8 mouse cellular contexts compared by ENCODE assay signal in the genomic region with DNA sequence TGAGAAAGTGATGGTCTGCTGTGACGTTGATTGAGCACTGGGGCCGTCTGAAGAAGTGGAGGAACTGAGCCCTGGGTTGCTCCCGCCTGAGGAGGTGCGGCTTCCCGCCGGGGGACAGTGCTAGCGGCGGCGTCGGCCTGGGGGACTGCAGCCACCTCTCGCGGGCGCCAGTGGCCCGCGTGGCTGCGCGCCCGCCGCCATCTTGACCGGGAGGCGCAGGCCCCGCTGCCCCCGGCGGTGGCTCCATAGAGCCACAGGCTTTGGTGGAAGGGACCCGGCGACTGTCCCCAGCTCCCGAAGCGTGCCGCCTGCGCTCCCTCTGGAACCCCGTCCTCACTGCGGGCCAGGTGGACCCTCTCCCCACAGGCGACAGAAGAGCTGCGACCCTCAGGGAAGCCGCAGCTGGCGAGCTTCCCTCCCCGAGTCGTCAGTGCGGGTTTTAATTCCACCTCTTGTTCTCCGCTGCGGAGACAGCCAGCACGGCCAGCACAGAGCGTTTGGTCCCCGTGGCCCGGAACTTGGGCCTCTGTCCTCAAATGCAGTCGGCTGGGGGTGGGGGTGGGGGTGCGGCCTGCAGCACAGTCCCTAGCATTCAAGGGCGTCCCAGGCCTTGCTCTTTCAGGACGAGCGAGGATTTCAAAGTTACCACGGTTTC. TPM values are rescaled to one million over a fixed set of nuclear protein-coding genes. Genes with fewer than 3 reads are reported as not detected.
DNase-seq lines count a peak whose midpoint lies in the region; ATAC-seq and TF ChIP-seq lines count a peak whose summit lies in the region.

No protein-coding gene starts in this region.

- peak overlapping the region; percentile 39 for H3K4me3 ChIP-seq in lung, adult 2 months (replicated peaks; ENCODE audit: extremely low read depth, low read depth, low read length)
- H3K4me3 ChIP-seq in embryonic facial prominence, embryonic 12.5 days, result peak overlapping the region; percentile 26
- H3K4me3 ChIP-seq in hindbrain, embryonic 15.5 days, result peak overlapping the region; percentile 32
- peak overlapping the region; percentile 44 for H3K4me3 ChIP-seq in megakaryocyte, embryonic 14.5 days (replicated peaks)

- TF ChIP-seq POLR2A in lung, adult 2 months (IDR thresholded peaks at IDR 0.05; ENCODE audit: borderline replicate concordance, extremely low read depth, low read depth, low read length), result no peak

- no peak for ATAC-seq in embryonic facial prominence, embryonic 12.5 days (ENCODE audit: insufficient number of reproducible peaks, insufficient read depth, low FRiP score, low TSS enrichment)
- ATAC-seq in hindbrain, embryonic 15.5 days (ENCODE audit: low FRiP score, low read depth), result no peak

- no peak for TF ChIP-seq CTCF in lung, adult 2 months (IDR thresholded peaks at IDR 0.05; ENCODE audit: insufficient read depth, low read length)

- H3K4me1 ChIP-seq in lung, adult 2 months (ENCODE audit: control insufficient read depth, insufficient read depth, low read length), result no peaks in the 10 kb centered on the region; the same call in 1 of the 2 replicates
- H3K4me1 ChIP-seq in embryonic facial prominence, embryonic 12.5 days, result peaks cover 19% of the 10 kb centered on the region; the same call in 1 of the 2 replicates
- peaks cover 25% of the 10 kb centered on the region for H3K4me1 ChIP-seq in hindbrain, embryonic 15.5 days (replicated peaks)
- peaks cover 25% of the 10 kb centered on the region for H3K4me1 ChIP-seq in megakaryocyte, embryonic 14.5 days

- no peak for DNase-seq in lung, adult 2 months
- no peak for DNase-seq in lung, postnatal 25 days (ENCODE audit: low spot score)
- DNase-seq in right cerebral cortex, adult 2 months (ENCODE audit: low spot score in 2 of 2), result no peak
- no peak for DNase-seq in gastrocnemius, postnatal 4 days (ENCODE audit: low spot score in 2 of 2)
- no peak for DNase-seq in layer of hippocampus, adult 9-10 months (ENCODE audit: low spot score)

- no peaks in the 10 kb centered on the region for H3K36me3 ChIP-seq in embryonic facial prominence, embryonic 12.5 days
- H3K36me3 ChIP-seq in hindbrain, embryonic 15.5 days, result no peaks in the 10 kb centered on the region
- H3K36me3 ChIP-seq in megakaryocyte, embryonic 14.5 days (replicated peaks; ENCODE audit: low read length), result no peaks in the 10 kb centered on the region

- peak overlapping the region; percentile 52 for H3K4me2 ChIP-seq in embryonic facial prominence, embryonic 12.5 days (replicated peaks)
- peak overlapping the region; percentile 60 for H3K4me2 ChIP-seq in hindbrain, embryonic 15.5 days

- H3K9me3 ChIP-seq in embryonic facial prominence, embryonic 12.5 days, result no peaks in the 10 kb centered on the region
- no peaks in the 10 kb centered on the region for H3K9me3 ChIP-seq in hindbrain, embryonic 15.5 days
- H3K9me3 ChIP-seq in megakaryocyte, embryonic 14.5 days, result no peaks in the 10 kb centered on the region

- H3K27me3 ChIP-seq in embryonic facial prominence, embryonic 12.5 days, result peaks cover 62% of the 10 kb centered on the region
- H3K27me3 ChIP-seq in hindbrain, embryonic 15.5 days, result peaks cover 40% of the 10 kb centered on the region
- H3K27me3 ChIP-seq in megakaryocyte, embryonic 14.5 days (replicated peaks), result peaks cover 56% of the 10 kb centered on the region

- 9% methylated on average over 51 of the region's 51 CpGs for WGBS in lung, adult 2 months
- 3% methylated on average over 42 of the region's 51 CpGs for WGBS in embryonic facial prominence, embryonic 12.5 days
- 3% methylated on average over 45 of the region's 51 CpGs for WGBS in hindbrain, embryonic 15.5 days

- H3K27ac ChIP-seq in embryonic facial prominence, embryonic 12.5 days, result no peak overlapping the region
- peak overlapping the region; percentile 42; the same call in 1 of the 2 replicates for H3K27ac ChIP-seq in hindbrain, embryonic 15.5 days (replicated peaks)

- H3K9ac ChIP-seq in embryonic facial prominence, embryonic 12.5 days, result peak overlapping the region; percentile 45; the same call in 1 of the 2 replicates
- H3K9ac ChIP-seq in hindbrain, embryonic 15.5 days, result peak overlapping the region; percentile 27; the same call in 1 of the 2 replicates

RNA-seq across cellular contexts. Expression of a gene that starts 19.9 kb away (rescaled TPM):
- 12.7 and 15.8 TPM in 2 replicates for polyA plus RNA-seq in lung, adult 2 months (2012; rRNA removed)
- 20.6 TPM in 2 replicates for polyA plus RNA-seq in embryonic facial prominence, embryonic 12.5 days (2016; fragmentation: Nextera tagmentation; extraction: Ambion mirVana)
- 13.0 and 15.8 TPM in 2 replicates for polyA plus RNA-seq in hindbrain, embryonic 15.5 days (2015; fragmentation: Nextera tagmentation; extraction: Ambion mirVana)
- 11.1 and 15.0 TPM in 2 replicates for polyA plus RNA-seq in megakaryocyte, embryonic 14.5 days (2012; ENCODE audit: insufficient read depth, low replicate concordance)
- 10 to 100 TPM; 38.1 to 38.7 TPM for total RNA-seq in gastrocnemius, postnatal 4 days (2021)
